Mouse (Mus musculus) heart, postnatal 25 days (tissue): ENCODE results near the gene Vmn2r32. TPM values are rescaled to one million over a fixed set of nuclear protein-coding genes. Genes with fewer than 3 reads are reported as not detected.
"Not testable (repeated sequence)": the region's sequence is repeated elsewhere in the genome, so short reads cannot be mapped to it uniquely, and the experiment has no call there.

Experiments
- DNase-seq: peaks from one replicate; pipeline ENCODE4 v3.0.0; 2022; ENCODE audit warnings: low spot score
- intact Hi-C: fragments of 180-260 bp; cut with DNase I; formaldehyde crosslinking; loops from one replicate; pipeline ENCODE4 v1.15.1; 2025
- total RNA-seq, 2 experiments: library from RNA; stranded (reverse); gene quantifications; 2 replicates each; pipeline ENCODE4 v1.2.3; 2021

The Vmn2r32 gene
- not detected for total RNA-seq

- intact Hi-C loops, DNase-seq: not testable (repeated sequence)
These were observed at the start of gene Vmn2r32 for GRCm38 (mm10) chr7:7479918-7480317. Gene Vmn2r32 (minus strand): TSS chr7:7480018.

Other genes starting within 250 kb of the Vmn2r32 start
- under 1 TPM in 1 of 2 experiments, not detected in 1; 0.16 TPM for gene Vmn2r29, start 232.7 kb downstream of the Vmn2r32 start, total RNA-seq
- 1 to 10 TPM in 1 of 2 experiments, under 1 TPM in 1; 0.78 to 2.3 TPM for gene Gm45844, start 201.7 kb downstream of the Vmn2r32 start, total RNA-seq
- gene Clcn4, start 179.2 kb downstream of the Vmn2r32 start, total RNA-seq, result 10 to 100 TPM; 51.0 to 58.5 TPM
- gene Vmn2r30, start 142.4 kb downstream of the Vmn2r32 start, total RNA-seq, result not detected
- gene Gm45783, start 105.4 kb downstream of the Vmn2r32 start, total RNA-seq, result not detected
- gene Vmn2r31, start 80.3 kb downstream of the Vmn2r32 start, total RNA-seq, result not detected
- not detected for gene Vmn2r33, start 86.8 kb upstream of the Vmn2r32 start, total RNA-seq
- not detected for gene Vmn2r34, start 209.5 kb upstream of the Vmn2r32 start, total RNA-seq